Mouse (Mus musculus) liver, embryonic 14.5 days (tissue): ENCODE data around the gene Lama2. TPM values are rescaled to one million over a fixed set of nuclear protein-coding genes. Genes with fewer than 3 reads are reported as not detected.

Experiments used
- ATAC-seq: fragments of 200-750 bp; cut with Nextera tagmentation; 2 replicates; pipeline ENCODE4 v1.8.0; 2017; ENCODE audit warnings: moderate number of reproducible peaks, mild to moderate bottlenecking, moderate library complexity; ENCODE audit not compliant: insufficient read depth
- DNase-seq, 3 experiments: peaks; one replicate each; pipeline ENCODE4 v3.0.0-alpha.2; 2012 to 2013; ENCODE audit warnings: low read depth in 3 of 3, low spot score in 3 of 3
- H3K27ac ChIP-seq: fragments of 300-500 bp; sonication (generic); 2 replicates; pipeline ENCODE4 v1.5.1; 2014; ENCODE audit warnings: moderate library complexity, mild to moderate bottlenecking, control low read depth, inconsistent platforms
- H3K27me3 ChIP-seq: fragments of 300-500 bp; sonication (generic); 2 replicates; pipeline ENCODE4 v1.6.1; 2014; ENCODE audit warnings: mild to moderate bottlenecking, low read length, moderate library complexity; ENCODE audit not compliant: control insufficient read depth, insufficient read depth
- H3K36me3 ChIP-seq: fragments of 300-500 bp; sonication (generic); replicated peaks from 2 replicates; pipeline ENCODE4 v1.6.1; 2014; ENCODE audit warnings: low read depth; ENCODE audit not compliant: control insufficient read depth, insufficient read depth
- H3K4me1 ChIP-seq, 2 experiments: fragments of 200-500 bp in 1 of 2; fragments of 300-500 bp in 1 of 2; sonication (generic) in 1 of 2; replicated peaks; 2 replicates each; pipeline ENCODE4 v1.6.1; 2012 to 2014; ENCODE audit warnings: antibody characterized with exemption in 1 of 2, inconsistent platforms in 1 of 2, low read length in 1 of 2; ENCODE audit not compliant: control insufficient read depth in 2 of 2, insufficient read depth in 2 of 2
- H3K4me2 ChIP-seq: fragments of 300-500 bp; sonication (generic); 2 replicates; pipeline ENCODE4 v1.6.1; 2014; ENCODE audit warnings: low read depth, mild to moderate bottlenecking, control low read depth, moderate library complexity
- H3K4me3 ChIP-seq, 2 experiments: fragments of 200-500 bp in 1 of 2; fragments of 300-500 bp in 1 of 2; sonication (generic) in 1 of 2; 2 replicates each; pipeline ENCODE4 v1.5.1; 2012 to 2014; ENCODE audit warnings: low read depth in 2 of 2, low read length in 2 of 2, mild to moderate bottlenecking in 2 of 2, control low read depth in 1 of 2, inconsistent platforms in 1 of 2, moderate library complexity in 1 of 2; ENCODE audit not compliant: insufficient read depth in 1 of 2
- H3K9ac ChIP-seq: fragments of 300-500 bp; sonication (generic); replicated peaks from 2 replicates; pipeline ENCODE4 v1.6.1; 2014; ENCODE audit warnings: mild to moderate bottlenecking, control low read depth, moderate library complexity
- H3K9me3 ChIP-seq: fragments of 300-500 bp; sonication (generic); 2 replicates; pipeline ENCODE4 v1.6.1; 2016; ENCODE audit warnings: low read length, mixed read lengths; ENCODE audit not compliant: control insufficient read depth
- CTCF ChIP-seq: IDR thresholded peaks from 2 replicates; pipeline ENCODE4 v1.5.1; 2016; ENCODE audit warnings: antibody characterized with exemption, low read depth, control low read depth
- EP300 ChIP-seq: IDR thresholded peaks from 2 replicates; pipeline ENCODE4 v1.6.1; 2016; ENCODE audit warnings: antibody characterized with exemption, low read depth
- WGBS: fragments of 180-500 bp; shearing (Covaris S2); extraction: QIAGEN DNeasy Blood & Tissue Kit; methylation state at CpG from one replicate; pipeline ENCODE4 v1.1.7; 2014; ENCODE audit not compliant: insufficient replicate concordance; 5-methylcytosine and 5-hydroxymethylcytosine counted together
- polyA plus RNA-seq, 2 experiments: library from polyadenylated mRNA; depleted of rRNA in 1 of 2; stranded (reverse) in 1 of 2; unstranded in 1 of 2; fragments of >200 nt; fragmentation: Nextera tagmentation in 1 of 2; extraction: Ambion mirVana in 1 of 2; gene quantifications; 2 replicates each; pipeline versions ENCODE4 v1.2.1 to v1.2.3; 2012 to 2014

Lama2 gene
- polyA plus RNA-seq, 2 experiments = 0.20 to 0.67 TPM

DNA sequence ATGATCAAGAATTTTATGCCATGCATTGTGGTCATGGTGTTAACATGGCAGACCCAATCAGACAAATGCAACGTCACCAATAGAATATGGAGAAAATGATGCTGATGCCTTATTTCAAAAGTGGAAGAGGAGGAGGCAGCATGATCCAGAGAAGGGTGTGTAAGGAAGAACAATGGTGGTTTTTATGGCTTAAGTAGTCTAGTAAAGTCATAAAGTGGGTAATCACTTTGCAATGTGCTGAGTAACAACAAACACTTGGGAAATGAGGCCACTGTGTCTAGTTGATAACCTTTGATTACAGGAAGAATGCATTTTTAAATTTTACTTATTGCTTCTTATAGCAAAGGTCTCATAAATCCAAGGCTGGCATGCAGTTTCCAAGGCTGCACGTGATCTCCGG, 23.9 kb downstream of the Lama2 start:
- ATAC-seq (no peak), DNase-seq (no peak)
- Histone ChIP-seq H3K9ac (no peak overlapping the region), H3K4me2 (no peak overlapping the region), H3K36me3 (no peaks in the 10 kb centered on the region), H3K27me3 (no peaks in the 10 kb centered on the region), H3K27ac (no peak overlapping the region), H3K9me3 (no peaks in the 10 kb centered on the region), H3K4me1 (no peaks in the 10 kb centered on the region), H3K4me3 (no peak overlapping the region)
- TF ChIP-seq EP300 = no peak
- no peak for TF ChIP-seq CTCF
- 62% methylated on average over 3 of the region's 3 CpGs for WGBS

DNA sequence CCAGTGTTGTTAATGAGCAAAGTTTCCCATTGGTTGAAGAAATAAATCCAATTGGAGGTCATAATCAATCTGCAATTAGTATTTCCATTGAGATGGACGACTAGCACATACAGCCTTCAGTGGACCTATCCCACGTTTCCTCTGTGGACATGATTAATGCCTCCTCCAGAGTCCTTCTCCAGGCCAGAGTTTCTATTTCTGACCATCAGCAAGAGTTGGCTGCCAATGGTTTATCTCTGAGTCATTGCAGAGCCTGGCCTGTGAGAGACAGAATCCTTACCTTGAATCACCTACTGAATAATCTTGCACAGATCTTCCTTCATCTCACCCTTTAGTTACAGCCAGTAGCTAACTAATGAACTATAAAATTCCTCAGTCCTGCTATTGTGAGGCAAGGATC, 86.3 kb downstream of the Lama2 start:
- TF ChIP-seq CTCF (no peak), EP300 (no peak)
- WGBS = 51% methylated on average over 2 of the region's 2 CpGs
- H3K4me2 ChIP-seq = no peak overlapping the region
- no peak overlapping the region for H3K4me3 ChIP-seq
- H3K4me1 ChIP-seq = no peaks in the 10 kb centered on the region
- H3K9me3 ChIP-seq = no peaks in the 10 kb centered on the region
- no peak overlapping the region for H3K27ac ChIP-seq
- H3K9ac ChIP-seq = no peak overlapping the region
- ATAC-seq = no peak
- DNase-seq = no peak
- no peaks in the 10 kb centered on the region for H3K36me3 ChIP-seq
- no peaks in the 10 kb centered on the region for H3K27me3 ChIP-seq

DNA sequence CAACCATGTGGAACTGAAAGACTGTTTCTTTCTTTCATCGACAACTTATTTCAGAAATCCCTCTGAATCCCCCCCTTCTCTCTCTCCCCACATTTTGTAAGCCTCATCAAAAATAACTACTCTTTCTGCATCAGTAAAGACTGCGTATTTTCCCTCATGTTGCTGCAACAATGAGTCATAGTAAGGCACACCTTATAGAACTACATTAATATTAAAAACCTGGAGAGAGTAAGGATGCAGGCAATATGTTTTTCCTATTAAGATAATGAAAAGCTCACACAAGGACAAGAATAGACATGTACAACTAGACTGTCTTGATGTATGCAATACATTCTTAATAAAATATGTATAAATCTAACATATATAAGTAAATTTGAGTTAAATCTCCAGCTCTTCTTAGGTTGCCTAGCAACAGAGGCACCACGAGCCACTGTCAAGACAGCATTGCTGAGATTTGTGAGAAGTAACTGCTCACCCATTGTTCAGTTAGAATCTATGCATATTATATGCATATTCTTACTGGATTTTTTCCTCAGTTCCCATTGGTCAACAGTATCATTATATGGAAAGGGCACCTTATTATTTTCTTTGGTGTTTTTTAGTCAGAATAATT, 110.6 kb downstream of the Lama2 start:
- H3K4me1 ChIP-seq = no peaks in the 10 kb centered on the region
- DNase-seq (no peak), ATAC-seq (no peak)
- no peaks in the 10 kb centered on the region for H3K36me3 ChIP-seq
- TF ChIP-seq CTCF (no peak), EP300 (no peak)
- H3K9ac ChIP-seq = no peak overlapping the region
- H3K27me3 ChIP-seq = no peaks in the 10 kb centered on the region
- no peaks in the 10 kb centered on the region for H3K9me3 ChIP-seq
- WGBS = 52% methylated on average over 3 of the region's 3 CpGs
- no peak overlapping the region for H3K4me3 ChIP-seq
- no peak overlapping the region for H3K27ac ChIP-seq
- no peak overlapping the region for H3K4me2 ChIP-seq

DNA sequence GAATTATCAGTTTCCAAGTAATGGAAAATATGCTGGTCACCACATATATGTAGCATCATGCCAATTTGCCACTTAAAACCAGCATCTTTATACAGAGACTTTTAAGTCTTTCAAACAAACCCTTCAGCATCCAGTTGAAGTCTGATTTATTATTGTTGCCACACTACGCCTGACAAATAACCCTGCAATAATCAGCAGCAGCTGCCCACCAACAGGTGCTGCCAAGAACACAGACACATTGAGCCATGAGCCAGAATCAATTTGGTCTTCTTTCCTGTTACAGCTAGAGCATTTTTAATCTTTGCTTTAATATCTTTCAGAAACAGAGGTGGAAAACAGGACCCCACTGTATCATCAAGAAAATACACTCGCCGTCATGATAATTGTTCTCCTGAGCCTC, 118.7 kb downstream of the Lama2 start:
- Histone ChIP-seq H3K9me3 (no peaks in the 10 kb centered on the region), H3K4me3 (no peak overlapping the region), H3K4me2 (no peak overlapping the region), H3K27ac (no peak overlapping the region), H3K36me3 (no peaks in the 10 kb centered on the region), H3K9ac (no peak overlapping the region), H3K4me1 (no peaks in the 10 kb centered on the region), H3K27me3 (no peaks in the 10 kb centered on the region)
- ATAC-seq (no peak), DNase-seq (no peak)
- no peak for TF ChIP-seq EP300
- no peak for TF ChIP-seq CTCF
- 63% methylated on average over 3 of the region's 3 CpGs for WGBS

DNA sequence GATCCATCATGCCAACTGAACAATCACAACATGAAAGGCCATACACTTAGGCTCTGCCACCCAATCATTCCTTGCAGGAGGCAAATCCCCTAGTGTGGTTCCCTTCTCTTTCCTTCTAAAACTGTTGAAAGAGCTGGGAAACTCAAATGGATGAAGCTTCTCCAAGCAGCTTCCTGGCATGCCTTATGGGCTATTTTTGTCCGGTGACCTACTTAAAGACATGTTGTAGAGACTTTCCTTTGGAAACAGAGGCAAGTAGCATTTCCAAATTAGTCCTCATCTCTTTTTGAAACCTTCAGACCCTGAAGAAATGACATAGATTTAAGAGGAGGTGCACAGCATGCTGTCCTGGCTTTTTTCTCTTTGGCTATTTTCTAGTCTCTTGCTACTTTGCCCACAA, 131.1 kb downstream of the Lama2 start:
- DNase-seq (no peak), ATAC-seq (no peak)
- Histone ChIP-seq H3K4me1 (no peaks in the 10 kb centered on the region), H3K36me3 (no peaks in the 10 kb centered on the region), H3K27ac (no peak overlapping the region), H3K9me3 (no peaks in the 10 kb centered on the region), H3K4me2 (no peak overlapping the region), H3K9ac (no peak overlapping the region), H3K27me3 (no peaks in the 10 kb centered on the region), H3K4me3 (no peak overlapping the region)
- 75% methylated on average over 1 of the region's 1 CpGs for WGBS
- no peak for TF ChIP-seq CTCF
- no peak for TF ChIP-seq EP300
